Mouse (Mus musculus) testis, postnatal 14 days (tissue): ENCODE results near the gene Nmral1.
"Not testable (repeated sequence)": the region's sequence is repeated elsewhere in the genome, so short reads cannot be mapped to it uniquely, and the experiment has no call there.

ENCODE experiments used
- DNase-seq: peaks from one replicate; pipeline ENCODE4 v3.0.0; 2021; ENCODE audit warnings: low spot score

Nmral1 gene

DNA sequence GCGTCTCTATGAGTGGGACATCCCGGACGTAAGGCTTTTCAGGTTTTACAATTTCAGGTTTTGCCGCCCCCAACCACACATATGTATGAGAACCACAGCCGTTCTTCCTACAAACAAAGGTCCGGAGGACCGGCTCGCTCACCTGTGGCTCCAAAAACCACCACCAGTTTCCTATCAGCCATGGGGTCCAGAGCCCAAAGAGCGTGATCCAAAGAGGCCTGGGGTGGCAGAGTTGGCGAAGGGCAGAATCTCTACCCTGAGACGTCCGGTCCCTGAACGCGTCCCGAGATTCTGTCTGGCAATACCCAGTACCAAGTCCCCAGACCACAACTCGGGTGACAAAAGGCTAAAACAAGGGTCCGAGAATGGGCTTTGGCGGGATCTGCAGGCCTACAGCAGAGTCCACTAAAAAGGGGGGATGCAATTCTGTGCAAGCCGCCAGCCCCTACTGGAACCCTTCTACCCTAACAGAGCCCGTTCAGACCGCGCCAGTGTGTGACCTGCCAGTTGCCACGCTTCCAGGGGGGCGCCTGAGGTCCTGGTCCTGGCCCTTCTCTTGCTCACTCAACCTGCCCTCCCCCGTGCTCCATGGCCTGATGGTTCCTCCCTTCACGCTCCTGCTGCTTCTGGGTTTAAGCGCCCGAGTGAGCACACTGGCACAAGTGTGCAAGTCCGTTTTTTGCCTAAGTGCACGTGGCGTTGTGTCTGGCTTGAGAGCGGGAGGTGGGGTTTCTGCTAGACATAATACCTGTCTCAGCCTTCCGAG, at the start of gene Nmral1:
Gene Nmral1, minus strand, starts transcription at position 604 of the 766 bp plus-strand sequence.
- peak; percentile 58 for DNase-seq

DNA sequence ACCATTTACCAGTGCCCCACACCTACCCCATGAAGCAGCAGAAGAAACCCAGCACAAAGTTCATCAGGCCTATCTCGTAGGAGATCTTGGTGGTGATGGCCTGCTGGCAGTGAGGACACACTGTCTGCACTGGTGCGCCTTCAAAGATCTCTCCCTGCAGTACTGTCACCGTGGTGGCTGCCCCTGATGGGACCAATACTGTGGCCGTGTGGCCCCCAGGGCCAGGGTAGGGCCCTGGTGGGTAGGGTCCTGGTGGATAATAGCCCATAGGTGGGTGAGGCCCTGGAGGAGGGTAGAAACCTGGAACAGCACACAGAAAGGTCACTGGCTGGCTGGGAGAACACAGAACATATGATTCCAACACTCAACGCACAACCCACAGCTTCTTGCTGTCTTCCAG, 49.6 kb upstream of the Nmral1 start:
- no peak for DNase-seq

DNA sequence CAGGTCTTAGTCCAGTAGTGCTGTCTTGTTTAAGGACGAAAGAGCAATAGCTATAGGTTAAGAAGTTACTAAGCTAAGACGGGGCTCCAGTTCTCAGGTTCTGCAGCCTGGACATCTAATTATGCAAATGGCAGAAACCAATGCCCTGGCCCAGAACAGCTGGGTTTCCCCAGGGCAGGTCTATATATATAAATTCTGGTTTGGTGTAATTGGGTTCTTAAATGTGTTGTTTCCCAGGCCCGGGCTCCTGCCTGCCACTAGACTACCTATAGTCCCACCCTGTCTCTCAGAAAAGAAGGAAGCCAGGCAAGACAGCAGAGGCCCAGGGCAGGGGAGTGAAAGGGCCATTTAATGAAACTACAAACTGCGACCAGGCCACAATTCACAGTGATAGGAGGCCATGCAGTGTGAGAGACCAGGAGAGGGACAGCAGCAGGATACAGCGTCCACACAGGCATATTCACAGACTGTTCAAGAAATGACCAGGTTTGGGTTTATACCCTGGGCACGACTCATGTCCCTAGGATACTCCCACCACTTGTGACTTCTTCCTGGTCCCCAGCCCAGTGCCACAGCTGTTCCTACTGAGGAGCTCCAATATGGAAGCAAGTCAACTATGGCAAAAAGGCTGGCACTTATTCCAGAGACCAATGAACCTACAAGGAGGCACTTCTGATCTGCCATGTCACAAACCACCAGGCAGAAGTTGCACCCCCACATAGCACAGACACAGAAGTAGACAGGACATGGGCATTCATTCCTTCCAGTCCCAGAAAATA, 48.0 kb upstream of the Nmral1 start:
- DNase-seq = no peak

DNA sequence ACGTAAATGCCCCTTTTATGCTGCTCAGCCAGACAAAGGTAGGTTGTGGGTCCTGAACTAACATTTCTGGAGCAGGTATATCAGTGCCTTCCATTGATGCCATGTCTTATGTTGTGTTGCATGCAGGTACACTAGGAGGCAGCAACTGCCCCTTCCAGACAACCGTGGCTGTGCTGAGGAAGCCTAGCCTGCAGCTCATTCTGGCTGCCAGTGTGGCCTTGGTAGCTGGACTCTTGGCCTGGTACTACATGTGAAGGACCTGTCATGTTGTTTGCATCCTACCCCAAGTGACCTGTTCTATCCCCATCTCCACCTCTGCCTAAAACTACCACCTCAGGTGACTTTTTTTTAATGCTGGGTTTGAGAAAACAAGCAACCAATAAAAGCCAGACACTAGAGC, 46.7 kb upstream of the Nmral1 start:
- no peak for DNase-seq

DNA sequence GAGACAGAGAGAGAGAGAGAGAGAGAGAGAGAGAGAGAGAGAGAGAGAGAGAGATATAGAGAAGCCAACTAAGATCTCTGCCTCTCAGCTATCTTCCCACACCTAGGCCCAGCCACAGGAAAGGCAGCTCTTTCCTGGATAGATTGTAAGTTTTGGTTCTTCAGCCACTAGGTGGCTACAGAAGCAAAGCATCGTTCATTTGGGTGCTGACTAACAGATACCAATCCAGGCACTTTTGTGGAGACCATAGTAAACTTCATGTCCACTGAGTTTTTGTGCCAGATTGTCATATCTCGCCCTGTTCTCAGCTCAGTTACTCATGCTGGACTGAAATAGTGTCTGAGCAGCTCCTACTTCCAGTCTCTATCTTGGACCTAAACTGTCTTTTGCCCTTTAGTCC, 44.1 kb upstream of the Nmral1 start:
- DNase-seq = no peak

DNA sequence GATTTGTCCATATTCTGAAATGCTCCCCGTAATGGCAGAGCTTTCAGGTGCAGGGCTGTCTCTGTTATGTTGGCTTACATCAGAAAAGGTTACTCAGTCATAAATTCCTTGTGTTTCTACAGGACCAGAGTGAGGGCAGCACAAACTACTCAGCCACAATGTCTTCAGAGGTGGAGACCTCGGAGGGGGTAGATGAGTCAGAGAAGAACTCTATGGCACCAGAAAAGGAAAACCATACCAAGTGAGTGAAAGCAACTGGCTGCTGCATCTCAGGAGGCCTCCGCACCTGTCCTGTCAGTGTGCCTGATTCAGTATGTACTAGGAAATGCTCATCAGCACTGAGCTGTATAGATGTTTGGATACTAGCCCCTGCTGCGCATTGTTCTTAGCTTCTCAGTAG, 43.3 kb upstream of the Nmral1 start:
- DNase-seq = no peak

DNA sequence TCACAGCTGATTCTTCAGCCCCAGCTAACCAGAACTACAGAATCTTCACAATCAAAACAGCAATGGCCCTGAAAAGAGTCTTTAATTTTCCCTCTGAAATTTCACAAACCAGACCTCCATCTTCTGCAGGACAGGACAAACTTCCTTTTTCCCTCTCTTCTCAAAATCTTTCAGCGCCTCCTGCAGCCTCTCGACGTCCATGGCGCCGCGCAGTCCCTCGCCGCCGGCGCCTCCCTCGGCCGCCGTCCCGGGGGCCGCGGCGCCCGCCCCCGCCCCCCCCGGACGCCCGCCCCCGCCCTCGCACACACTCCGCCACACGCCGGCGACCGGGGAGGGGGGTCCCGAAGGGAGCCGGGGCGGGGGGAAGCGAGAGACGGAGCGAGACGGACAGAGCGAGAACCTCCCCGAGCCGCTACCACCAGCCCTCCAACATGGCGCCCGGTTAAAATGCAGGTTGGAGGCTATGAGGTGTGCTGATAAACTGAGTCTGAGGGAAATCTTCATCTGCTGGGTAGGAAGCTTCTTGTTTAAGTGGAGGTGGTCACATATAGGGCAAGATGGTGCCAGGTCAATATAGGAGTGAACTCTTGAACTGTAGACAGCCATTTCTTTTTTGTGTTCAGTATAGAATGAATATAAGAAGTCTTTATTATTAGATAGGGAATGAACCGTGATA, 37.6 kb upstream of the Nmral1 start:
- DNase-seq = not testable (repeated sequence)

DNA sequence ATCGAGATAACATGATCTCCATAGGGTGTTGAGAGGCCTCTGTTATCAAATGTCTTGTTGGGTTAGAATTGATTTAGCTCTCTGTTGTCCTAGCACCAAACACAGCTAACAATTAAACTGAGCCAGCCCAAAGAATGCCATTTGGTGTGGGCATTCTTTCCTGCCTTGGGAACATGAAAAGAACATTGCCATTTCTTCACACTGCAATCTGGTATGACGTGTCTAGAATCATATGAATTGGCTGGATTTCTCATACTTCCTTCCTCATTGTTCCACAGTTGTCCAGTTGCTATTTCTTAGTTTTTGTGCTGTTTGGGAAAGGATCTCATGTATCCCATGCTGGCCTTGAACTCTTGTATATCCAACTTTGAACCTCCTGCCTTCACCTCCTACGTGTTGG, 34.9 kb upstream of the Nmral1 start:
- no peak for DNase-seq

DNA sequence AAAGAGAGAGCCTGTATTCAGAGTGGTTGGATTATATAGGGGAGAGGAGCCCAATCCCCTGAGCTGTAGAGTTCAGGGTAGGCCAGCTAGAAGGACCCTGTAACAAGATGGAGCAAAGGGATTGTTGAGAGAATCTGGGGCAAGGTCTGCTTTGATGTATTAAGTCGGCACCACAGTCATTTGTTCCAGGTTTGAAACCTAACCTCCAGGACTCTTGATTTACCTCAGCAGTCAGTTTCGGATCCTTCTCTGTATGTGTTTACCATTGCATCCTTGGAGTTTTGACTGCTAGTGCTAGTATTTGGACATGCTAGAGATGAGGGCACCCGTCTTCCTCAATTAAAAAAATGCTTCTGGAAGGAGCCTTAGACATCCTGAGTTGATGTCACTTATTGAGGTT, 33.0 kb upstream of the Nmral1 start:
- DNase-seq = no peak

DNA sequence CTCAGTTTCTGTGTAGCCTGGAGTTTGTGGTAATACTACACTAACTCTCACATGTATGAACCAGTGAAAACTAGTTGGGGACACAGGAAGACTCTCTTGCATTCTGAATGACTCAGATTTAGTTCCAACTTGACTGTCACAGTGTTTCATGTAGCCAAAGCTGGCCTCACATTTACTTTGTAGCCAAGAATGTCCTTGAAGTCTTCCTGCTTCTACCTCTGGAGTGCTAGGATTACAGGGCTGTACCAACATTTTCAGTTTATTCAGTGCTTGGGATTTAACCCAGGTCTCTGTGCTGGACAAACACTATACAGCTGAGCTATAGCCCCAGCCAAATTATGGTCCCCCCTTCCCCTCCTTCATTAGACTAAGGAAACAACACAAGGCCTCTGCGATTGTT, 23.0 kb upstream of the Nmral1 start:
- DNase-seq = peak; percentile 22

DNA sequence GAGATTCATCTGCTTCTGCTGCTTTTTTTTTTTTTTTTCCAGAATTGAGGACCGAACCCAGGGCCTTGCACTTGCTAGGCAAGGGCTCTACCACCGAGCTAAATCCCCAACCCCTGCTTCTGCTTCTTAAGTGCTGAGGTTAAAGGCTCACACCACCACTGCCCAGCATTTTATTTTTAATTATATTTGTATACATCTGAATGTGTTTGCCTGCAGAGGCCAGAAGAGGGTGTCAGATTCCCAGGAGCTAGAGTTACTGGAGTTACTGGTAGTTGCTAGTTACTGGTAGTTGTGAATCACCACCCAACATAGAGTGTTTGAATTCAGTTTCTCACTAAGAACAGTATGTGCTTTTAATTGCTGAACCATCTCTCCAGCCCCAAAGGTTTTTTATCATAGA, 20.8 kb upstream of the Nmral1 start:
- no peak for DNase-seq

DNA sequence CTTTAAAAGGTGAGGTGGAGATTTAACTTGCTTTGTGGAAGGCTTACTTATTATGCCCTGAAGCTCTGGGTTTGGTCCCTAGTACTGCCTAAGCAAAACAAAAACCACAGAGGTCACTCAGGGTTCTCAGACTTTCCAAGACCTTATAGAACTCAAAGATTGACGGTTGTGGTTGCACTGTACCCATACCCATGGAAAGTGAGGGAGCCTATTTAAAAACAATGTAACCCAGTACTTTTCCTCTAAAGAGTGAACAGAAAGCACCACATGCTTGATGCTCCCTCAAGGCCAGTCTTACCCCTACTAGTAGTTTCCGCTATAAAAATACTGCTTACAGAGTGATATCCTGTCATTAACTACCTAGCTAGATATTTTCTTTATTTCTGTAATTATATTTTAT, 17.1 kb upstream of the Nmral1 start:
- no peak for DNase-seq

DNA sequence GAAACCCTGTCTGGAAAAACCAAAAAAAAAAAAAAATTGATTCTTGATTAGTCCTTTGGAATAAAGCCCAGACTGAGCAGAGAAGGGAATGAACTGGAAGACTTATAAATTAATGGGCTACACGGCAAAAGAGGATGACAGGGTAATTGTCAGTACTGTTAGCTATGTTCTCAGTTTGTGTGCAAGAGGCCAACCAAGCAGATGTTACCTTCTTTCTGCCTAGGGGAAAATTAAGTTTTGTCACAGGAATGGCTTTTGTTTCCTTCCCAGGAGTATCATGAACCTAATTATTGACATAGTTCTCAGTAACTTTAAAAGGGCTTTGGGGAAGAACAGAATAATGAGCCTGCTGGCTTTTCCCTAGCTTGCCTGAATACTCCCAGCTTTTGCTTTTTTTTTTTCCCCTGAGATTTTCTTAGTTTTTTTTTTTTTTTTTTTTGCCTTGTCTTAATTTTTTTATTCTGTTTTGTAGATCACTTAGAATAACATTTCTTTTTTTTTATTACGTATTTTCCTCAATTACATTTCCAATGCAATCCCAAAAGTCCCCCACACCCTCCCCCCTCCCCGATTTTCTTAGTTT, 11.7 kb upstream of the Nmral1 start:
- no peak for DNase-seq

DNA sequence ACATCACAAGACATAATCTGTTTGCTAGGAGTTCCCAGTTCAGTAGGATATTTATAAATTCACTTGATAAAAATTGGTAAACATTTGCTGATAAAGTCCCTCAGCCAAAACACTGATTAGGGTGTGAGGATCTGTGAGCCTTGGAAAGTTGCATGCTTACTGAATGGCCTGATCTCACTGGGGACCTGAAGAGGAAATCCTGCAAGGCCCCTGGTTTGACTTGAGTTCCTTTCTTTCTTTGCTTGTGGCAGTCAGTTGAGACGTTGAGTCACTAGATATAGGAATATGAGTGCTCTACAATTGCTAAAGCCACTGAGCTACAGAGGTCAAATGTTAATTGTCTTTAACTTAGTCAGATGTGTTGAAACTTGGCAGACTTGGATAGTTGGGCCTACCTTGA, 8.8 kb upstream of the Nmral1 start:
- no peak for DNase-seq

DNA sequence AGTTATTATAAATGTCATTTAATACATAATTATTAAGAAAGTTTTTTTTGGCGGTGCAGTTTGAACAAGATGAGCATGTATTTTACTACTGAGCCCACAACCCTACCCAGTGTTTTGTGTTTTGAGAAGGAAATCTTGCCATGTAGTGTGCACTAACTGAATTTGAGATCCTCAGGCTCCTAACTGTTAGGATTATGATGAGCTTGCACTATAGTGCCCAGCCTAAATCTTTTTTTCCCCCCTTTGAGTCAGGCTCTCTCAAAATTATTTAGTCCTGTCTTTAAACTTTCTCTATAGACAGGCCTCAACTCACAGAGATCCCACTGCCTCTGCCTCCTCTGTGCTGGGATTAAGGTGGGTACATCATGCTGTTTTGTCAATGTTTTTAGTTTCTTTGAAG, 8.4 kb upstream of the Nmral1 start:
- DNase-seq = no peak

DNA sequence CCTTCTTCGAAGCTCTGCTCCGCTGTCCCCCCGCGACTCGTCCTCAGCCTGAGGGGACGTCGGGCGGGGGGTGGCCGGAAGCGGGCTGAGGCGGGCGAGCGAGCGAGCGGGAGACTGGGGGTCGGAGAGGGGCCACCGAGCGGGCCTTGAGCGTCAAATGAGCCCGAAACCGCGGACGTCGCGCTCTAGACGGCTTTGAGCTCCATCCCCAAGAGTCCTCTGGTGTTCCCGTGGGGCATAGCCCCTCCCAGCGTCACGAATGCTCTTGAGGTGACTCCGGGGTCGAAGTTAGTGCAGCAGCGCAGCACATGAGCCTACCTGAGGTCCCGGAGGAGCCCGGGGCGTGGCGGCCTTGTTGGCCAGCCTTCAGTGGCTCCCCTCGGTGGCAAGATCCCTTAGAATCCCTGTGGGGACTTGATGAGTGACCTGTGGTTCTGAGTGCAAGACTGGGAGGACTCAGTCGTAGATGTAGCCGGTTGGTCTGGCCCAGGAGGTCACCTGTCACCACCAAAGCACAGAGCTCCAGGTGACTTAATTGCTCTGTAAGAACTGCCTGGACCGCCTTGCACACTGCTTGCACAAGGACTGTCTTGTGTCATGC, 7.5 kb upstream of the Nmral1 start:
- DNase-seq = no peak

DNA sequence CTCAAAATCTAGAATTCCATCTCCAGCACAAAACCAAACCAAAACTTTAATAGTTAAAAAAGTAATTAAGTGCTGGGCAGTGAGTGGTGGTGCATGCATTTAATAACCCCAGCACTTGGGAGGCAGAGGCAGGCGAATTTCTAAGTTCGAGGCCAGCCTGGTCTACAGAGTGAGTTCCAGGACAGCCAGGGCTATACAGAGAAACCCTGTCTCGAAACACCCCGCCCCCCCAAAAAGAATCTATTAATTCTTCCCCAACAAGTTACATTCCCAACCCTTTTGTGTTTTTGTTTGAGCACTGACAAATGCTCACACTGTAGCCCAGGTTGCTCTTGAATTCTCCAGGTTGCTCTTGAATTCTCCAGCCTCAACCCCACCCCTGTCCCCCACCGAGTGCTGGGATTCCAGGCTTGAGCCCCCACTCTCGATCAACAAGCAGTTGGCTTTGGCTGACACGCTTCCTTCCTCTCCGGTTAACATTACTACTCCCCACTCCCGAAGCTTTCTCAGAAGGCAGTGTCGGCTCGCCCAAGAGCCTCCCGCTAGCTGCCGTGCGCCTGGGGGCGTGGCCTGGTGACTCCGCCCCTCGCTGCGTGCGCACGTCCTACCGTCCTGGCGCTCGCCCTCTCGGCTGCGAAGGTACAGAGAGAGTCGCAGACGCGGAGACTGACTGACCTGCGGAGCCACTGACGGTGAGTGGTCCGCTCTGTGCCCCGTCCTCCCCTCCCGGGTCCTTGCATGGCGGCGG, 6.8 kb upstream of the Nmral1 start, which contains the start of gene Hmox2:
Gene Hmox2, plus strand, starts transcription at position 582 of the 748 bp plus-strand sequence.
- DNase-seq = peak; percentile 93

DNA sequence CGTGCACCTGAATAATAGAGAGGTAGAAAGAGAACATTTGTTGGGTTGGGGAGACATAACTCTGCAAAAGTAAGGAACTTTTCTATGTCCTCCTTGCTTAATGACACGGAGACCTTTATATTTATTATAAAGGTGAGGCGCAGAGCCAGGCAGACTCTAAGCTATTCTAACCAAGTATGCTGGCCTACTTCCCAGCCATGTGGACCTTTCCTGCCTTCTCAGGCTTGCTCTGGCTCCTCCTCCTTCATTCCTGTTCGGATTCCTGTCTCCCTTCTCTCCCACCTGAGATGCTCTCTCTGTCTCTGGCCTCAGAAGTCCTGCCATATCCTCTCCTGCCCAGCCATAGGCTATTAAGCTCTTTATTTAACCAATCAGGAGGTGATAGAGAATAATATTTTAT, 6.1 kb upstream of the Nmral1 start:
- no peak for DNase-seq

DNA sequence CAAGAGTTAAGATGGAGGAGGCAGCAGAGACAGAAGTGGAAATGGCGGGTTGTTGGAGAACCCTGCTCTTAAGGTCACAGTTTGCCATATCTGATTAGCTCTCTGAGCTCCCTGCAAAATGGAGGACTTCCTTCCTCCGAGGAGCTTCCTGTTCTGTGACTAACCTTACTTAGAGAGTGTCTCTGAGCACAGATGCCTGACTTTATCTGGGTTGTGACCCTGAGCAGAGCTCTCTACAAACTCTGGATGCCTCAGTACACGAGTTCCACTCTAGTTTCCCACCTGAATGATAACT, 3.7 kb upstream of the Nmral1 start:
- DNase-seq = no peak

DNA sequence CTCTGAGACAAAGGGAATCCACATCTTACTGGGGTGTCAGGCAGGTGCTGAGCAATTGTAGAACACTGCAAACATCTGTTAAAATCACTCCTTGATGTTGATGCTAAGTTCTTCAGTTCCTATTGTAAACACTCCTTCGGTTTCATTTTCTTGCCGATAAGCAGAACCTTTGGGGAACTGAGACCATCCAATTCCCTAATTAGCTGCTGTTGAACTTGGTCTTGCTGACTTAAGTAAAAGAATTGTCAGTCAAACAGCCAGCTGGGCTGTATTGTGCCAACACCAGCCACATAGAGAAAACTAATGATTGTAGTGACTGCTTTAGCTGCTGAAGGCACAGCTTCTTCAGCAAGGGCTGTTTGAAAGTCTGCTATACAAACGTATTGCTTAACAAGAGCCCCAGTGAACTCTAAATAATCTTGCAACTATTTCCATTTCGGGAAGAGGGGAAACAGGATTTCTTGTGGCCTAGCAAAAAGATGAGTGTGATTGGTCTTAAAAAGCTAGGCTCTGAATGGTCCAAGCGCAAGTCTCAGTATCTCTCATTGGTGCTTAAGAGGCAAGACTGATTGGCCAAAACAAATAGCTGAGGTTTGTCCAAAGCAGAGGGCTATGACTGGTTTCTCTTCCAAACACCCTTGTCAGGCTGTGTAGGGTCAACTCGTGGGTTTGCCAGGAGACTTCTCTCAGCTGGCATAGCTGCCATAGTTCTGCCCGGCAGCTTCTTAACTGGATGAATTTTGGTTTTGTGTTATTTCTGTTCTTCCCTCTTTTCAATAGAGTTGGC, 3.2 kb upstream of the Nmral1 start:
- DNase-seq = no peak

DNA sequence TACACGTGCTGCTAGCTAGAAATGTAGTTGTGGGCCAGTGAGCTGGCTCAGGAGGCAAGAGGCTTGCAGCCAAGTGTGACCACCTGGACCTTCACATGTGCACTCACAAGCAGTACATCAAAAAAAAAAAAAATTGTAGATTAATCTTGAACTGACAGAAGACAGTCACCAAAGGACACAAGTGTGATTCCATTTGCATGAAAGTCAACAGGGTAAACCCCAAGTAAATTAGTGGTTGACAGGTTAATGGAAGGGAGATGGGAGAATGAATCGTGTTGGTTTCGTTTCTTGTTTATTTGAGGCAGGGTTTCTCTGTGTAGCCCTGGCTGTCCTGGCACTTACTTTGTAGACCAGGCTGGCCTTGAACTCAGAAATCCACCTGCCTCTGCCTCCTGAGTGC, 1.3 kb downstream of the Nmral1 start:
- DNase-seq = no peak
